ENCODE assay signal across 28 mouse cellular contexts in the genomic region with DNA sequence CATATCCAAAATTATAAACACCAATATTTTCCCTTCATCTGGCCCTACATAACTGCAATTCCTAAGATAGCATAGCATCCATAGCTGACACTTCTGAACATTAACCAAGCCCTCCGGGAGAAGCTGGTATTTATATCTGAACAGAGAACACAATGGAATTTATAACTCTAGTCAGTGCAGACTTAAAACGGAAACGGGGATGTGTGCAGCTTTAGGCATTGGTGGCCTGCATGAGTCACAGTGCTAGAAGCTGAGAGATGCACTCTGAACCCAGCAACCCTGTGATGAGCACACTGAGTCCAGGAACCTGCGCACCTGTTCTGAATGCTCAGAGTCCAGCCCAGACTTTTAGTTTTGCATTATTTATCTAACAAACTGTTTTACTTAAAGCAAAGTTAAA. TPM values are rescaled to one million over a fixed set of nuclear protein-coding genes. Genes with fewer than 3 reads are reported as not detected.
DNase-seq lines count a peak whose midpoint lies in the region; ATAC-seq lines count a peak whose summit lies in the region.
"Had no signal": no experiment of that assay in that cellular context is flagged by ENCODE, and none has a peak within 500 bp of the region (broad histone marks: within the 10 kb centered on the region; RNA-seq: fewer than 3 reads in every experiment).

No protein-coding gene starts in this region.

- no peak overlapping the region for H3K9ac ChIP-seq in midbrain, embryonic 11.5 days (ENCODE audit: low read length)
- no peak overlapping the region for H3K9ac ChIP-seq in midbrain, embryonic 13.5 days (replicated peaks)
- H3K9ac ChIP-seq: embryonic facial prominence, embryonic 13.5 days; embryonic facial prominence, embryonic 15.5 days; forebrain, embryonic 12.5 days had no signal

- 95% methylated on average over 4 of the region's 4 CpGs for WGBS in midbrain, embryonic 11.5 days
- WGBS in midbrain, embryonic 13.5 days = 94% methylated on average over 4 of the region's 4 CpGs

- no peak overlapping the region for H3K27ac ChIP-seq in midbrain, embryonic 11.5 days (ENCODE audit: low read depth, low read length)
- H3K27ac ChIP-seq in midbrain, embryonic 13.5 days = no peak overlapping the region
- H3K27ac ChIP-seq: embryonic facial prominence, embryonic 13.5 days; embryonic facial prominence, embryonic 15.5 days; forebrain, embryonic 10.5 days; forebrain, embryonic 12.5 days had no signal

- peak; percentile 53 for DNase-seq in heart, adult 11 months
- no peak for DNase-seq in heart, postnatal 4 days
- peak; percentile 2 for DNase-seq in midbrain, embryonic 11.5 days (ENCODE audit: low spot score, missing footprints)
- peak; percentile 33 for DNase-seq in brain, adult 2 months (ENCODE audit: low read depth, low spot score)
- DNase-seq: adrenal gland, adult 8-10 months; adrenal gland, postnatal 14 days; adrenal gland, postnatal 36 days; B cell, adult 2 months; cerebellum, adult 11 months; cerebellum, adult 18-20 months; cerebellum, adult 8-10 months; cerebellum, adult 9-11 months; cerebellum, postnatal 14 days; cerebellum, postnatal 36 days; embryo, embryonic 11 days had no signal

- ATAC-seq in midbrain, embryonic 11.5 days (ENCODE audit: low FRiP score) = no peak
- no peak for ATAC-seq in midbrain, embryonic 13.5 days
- ATAC-seq: activated CD4-positive, CD25-positive, alpha-beta regulatory T cell, adult 4 months; CD4-positive, CD25-positive, alpha-beta regulatory T cell, adult 4 months; forebrain, embryonic 14.5 days; forebrain, embryonic 16.5 days; Patski had no signal

- no peak overlapping the region for H3K4me2 ChIP-seq in midbrain, embryonic 11.5 days
- H3K4me2 ChIP-seq in midbrain, embryonic 13.5 days (replicated peaks) = no peak overlapping the region
- H3K4me2 ChIP-seq: embryonic facial prominence, embryonic 13.5 days; embryonic facial prominence, embryonic 15.5 days; forebrain, embryonic 12.5 days had no signal

- peaks cover 14% of the 10 kb centered on the region for H3K36me3 ChIP-seq in midbrain, embryonic 11.5 days (ENCODE audit: control insufficient read depth, insufficient read depth, low read length)
- peaks cover 39% of the 10 kb centered on the region for H3K36me3 ChIP-seq in midbrain, embryonic 13.5 days

- no peaks in the 10 kb centered on the region for H3K27me3 ChIP-seq in midbrain, embryonic 11.5 days (ENCODE audit: control insufficient read depth, insufficient read depth, low read length)
- no peaks in the 10 kb centered on the region for H3K27me3 ChIP-seq in midbrain, embryonic 13.5 days
- H3K27me3 ChIP-seq: CH12.LX; embryonic facial prominence, embryonic 13.5 days; embryonic facial prominence, embryonic 15.5 days; forebrain, embryonic 12.5 days; Patski had no signal

- no peaks in the 10 kb centered on the region for H3K9me3 ChIP-seq in midbrain, embryonic 11.5 days (ENCODE audit: control insufficient read depth, low read length)
- H3K9me3 ChIP-seq in midbrain, embryonic 13.5 days = no peaks in the 10 kb centered on the region
- H3K9me3 ChIP-seq: embryonic facial prominence, embryonic 13.5 days; embryonic facial prominence, embryonic 15.5 days; forebrain, embryonic 10.5 days; forebrain, embryonic 12.5 days; G1E had no signal

- H3K4me3 ChIP-seq in midbrain, embryonic 11.5 days (ENCODE audit: low read depth, low read length) = no peak overlapping the region
- no peak overlapping the region for H3K4me3 ChIP-seq in midbrain, embryonic 13.5 days (replicated peaks)
- H3K4me3 ChIP-seq: embryonic facial prominence, embryonic 13.5 days; embryonic facial prominence, embryonic 15.5 days; erythroblast, embryonic 14.5 days; forebrain, embryonic 10.5 days; forebrain, embryonic 12.5 days had no signal

- H3K4me1 ChIP-seq in midbrain, embryonic 11.5 days (ENCODE audit: control insufficient read depth, insufficient read depth, low read length) = no peaks in the 10 kb centered on the region
- no peaks in the 10 kb centered on the region for H3K4me1 ChIP-seq in midbrain, embryonic 13.5 days (replicated peaks)
- H3K4me1 ChIP-seq: embryonic facial prominence, embryonic 15.5 days; forebrain, embryonic 10.5 days; forebrain, embryonic 12.5 days had no signal

RNA-seq across cellular contexts. Expression of a gene that starts 7.3 kb away (rescaled TPM):
- total RNA-seq in heart, postnatal 4 days (2021) = 10 to 100 TPM; 14.0 to 17.0 TPM
- polyA plus RNA-seq in midbrain, embryonic 11.5 days (2014; fragmentation: Nextera tagmentation; extraction: Ambion mirVana) = 0.18 and 0.26 TPM in 2 replicates
- polyA plus RNA-seq in midbrain, embryonic 13.5 days (2015; fragmentation: Nextera tagmentation; extraction: Ambion mirVana) = 0.39 and 0.53 TPM in 2 replicates
- polyA plus RNA-seq: activated CD4-positive, CD25-positive, alpha-beta regulatory T cell, adult 4 months; CD4-positive, CD25-positive, alpha-beta regulatory T cell, adult 4 months had no signal

RNA-seq across cellular contexts. Expression of a gene that starts 18.7 kb away (rescaled TPM):
- total RNA-seq in heart, postnatal 4 days (2021) = 10 to 100 TPM; 55.9 to 56.0 TPM
- 174 and 194 TPM in 2 replicates for polyA plus RNA-seq in midbrain, embryonic 11.5 days (2014; fragmentation: Nextera tagmentation; extraction: Ambion mirVana)
- polyA plus RNA-seq in midbrain, embryonic 13.5 days (2015; fragmentation: Nextera tagmentation; extraction: Ambion mirVana) = 198 and 214 TPM in 2 replicates
